Mouse (Mus musculus) lung, postnatal 0 days (tissue): ENCODE measurements around the gene Ppp1r3e.

ENCODE experiments used
- CTCF ChIP-seq: IDR thresholded peaks from 2 replicates; pipeline ENCODE4 v1.5.1; 2016; ENCODE audit warnings: antibody characterized with exemption, mild to moderate bottlenecking
- EP300 ChIP-seq: IDR thresholded peaks from 2 replicates; pipeline ENCODE4 v1.6.1; 2016; ENCODE audit warnings: antibody characterized with exemption, mild to moderate bottlenecking, control low read depth

DNA sequence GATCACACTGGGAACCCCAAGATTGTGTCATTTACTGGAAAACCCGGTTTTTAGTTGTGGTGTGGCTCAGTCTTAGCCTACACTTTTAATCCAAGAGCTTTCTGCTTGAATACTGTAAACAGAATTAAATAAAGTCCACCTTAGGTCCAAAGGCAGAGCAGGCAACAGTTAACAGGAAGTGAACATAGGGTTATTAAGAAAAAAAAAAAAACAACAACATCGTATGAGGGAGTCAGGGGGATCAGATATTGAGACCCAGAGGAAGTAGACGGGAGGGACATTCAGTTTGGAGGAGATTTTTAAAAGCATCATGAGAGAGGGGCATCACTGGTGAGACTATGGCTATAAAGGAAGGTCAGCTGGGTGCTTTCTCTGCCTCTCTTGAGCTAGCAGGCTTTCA, 11.1 kb downstream of the Ppp1r3e start:
- no peak for TF ChIP-seq CTCF
- no peak for TF ChIP-seq EP300
